Mouse (Mus musculus) kidney, embryonic 16.5 days (tissue): Measurements from ENCODE around the gene L3mbtl2. TPM values are rescaled to one million over a fixed set of nuclear protein-coding genes. Genes with fewer than 3 reads are reported as not detected.

Source experiments
- ATAC-seq: fragments of 200-750 bp; cut with Nextera tagmentation; 2 replicates; pipeline ENCODE4 v1.8.0; 2017; ENCODE audit warnings: moderate TSS enrichment; ENCODE audit not compliant: low FRiP score, low TSS enrichment
- H3K27ac ChIP-seq: fragments of 300-500 bp; sonication (generic); 2 replicates; pipeline ENCODE4 v1.5.1; 2014; ENCODE audit warnings: low read length
- H3K27me3 ChIP-seq: fragments of 300-500 bp; sonication (generic); 2 replicates; pipeline ENCODE4 v1.6.1; 2014; ENCODE audit warnings: low read length, control low read depth, mixed read lengths; ENCODE audit not compliant: insufficient read depth
- H3K36me3 ChIP-seq: fragments of 300-500 bp; sonication (generic); 2 replicates; pipeline ENCODE4 v1.6.1; 2014; ENCODE audit warnings: low read length, control low read depth, mixed read lengths; ENCODE audit not compliant: insufficient read depth
- H3K4me1 ChIP-seq: fragments of 300-500 bp; sonication (generic); 2 replicates; pipeline ENCODE4 v1.6.1; 2014; ENCODE audit warnings: low read length, control low read depth, mixed read lengths; ENCODE audit not compliant: insufficient read depth
- H3K4me2 ChIP-seq: fragments of 300-500 bp; sonication (generic); replicated peaks from 2 replicates; pipeline ENCODE4 v1.6.1; 2014; ENCODE audit warnings: low read depth, low read length
- H3K4me3 ChIP-seq: fragments of 300-500 bp; sonication (generic); 2 replicates; pipeline ENCODE4 v1.5.1; 2014; ENCODE audit warnings: mild to moderate bottlenecking, low read length
- H3K9ac ChIP-seq: fragments of 300-500 bp; sonication (generic); replicated peaks from 2 replicates; pipeline ENCODE4 v1.6.1; 2014; ENCODE audit warnings: low read length
- H3K9me3 ChIP-seq: fragments of 300-500 bp; sonication (generic); 2 replicates; pipeline ENCODE4 v1.6.1; 2016; ENCODE audit warnings: low read length, control low read depth
- WGBS: fragments of 180-500 bp; shearing (Covaris S2); extraction: QIAGEN DNeasy Blood & Tissue Kit; methylation state at CpG from one replicate; pipeline ENCODE4 v1.1.7; 2014; 5-methylcytosine and 5-hydroxymethylcytosine counted together
- polyA plus RNA-seq: library from polyadenylated mRNA; unstranded; fragments of >200 nt; fragmentation: Nextera tagmentation; extraction: Ambion mirVana; gene quantifications from 2 replicates; pipeline ENCODE4 v1.2.1, GENCODE M21; 2015

L3mbtl2 gene
- polyA plus RNA-seq, 1 experiment from 2014 or later = 26.2 TPM

DNA sequence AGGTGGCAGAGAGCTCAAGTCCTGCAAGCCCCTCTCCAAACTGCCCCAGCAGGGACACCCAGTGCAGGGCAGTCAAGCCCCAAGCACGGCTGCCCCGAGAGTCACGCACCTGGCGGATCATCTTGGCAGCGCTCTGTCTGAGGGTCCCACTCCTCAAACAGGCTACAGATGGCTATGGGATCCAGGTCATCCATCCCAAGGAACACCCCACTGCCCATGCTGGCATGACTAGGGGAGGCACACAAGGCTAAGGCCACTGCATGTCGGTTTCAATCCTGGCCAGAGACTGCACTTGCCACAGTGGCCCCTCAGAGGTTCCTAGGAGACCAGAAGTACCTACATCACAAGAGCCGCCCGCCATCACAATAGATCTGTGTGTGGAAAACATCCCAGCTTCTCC lies 62.3 kb downstream of the L3mbtl2 start:
- ATAC-seq = no peak
- WGBS = 97% methylated on average over 8 of the region's 8 CpGs
- peaks cover 15% of the 10 kb centered on the region for H3K4me1 ChIP-seq
- H3K9ac ChIP-seq = no peak overlapping the region
- H3K27ac ChIP-seq = no peak overlapping the region
- peaks cover 28% of the 10 kb centered on the region for H3K36me3 ChIP-seq
- no peak overlapping the region for H3K4me2 ChIP-seq
- H3K27me3 ChIP-seq = no peaks in the 10 kb centered on the region
- H3K9me3 ChIP-seq = no peaks in the 10 kb centered on the region
- H3K4me3 ChIP-seq = no peak overlapping the region

DNA sequence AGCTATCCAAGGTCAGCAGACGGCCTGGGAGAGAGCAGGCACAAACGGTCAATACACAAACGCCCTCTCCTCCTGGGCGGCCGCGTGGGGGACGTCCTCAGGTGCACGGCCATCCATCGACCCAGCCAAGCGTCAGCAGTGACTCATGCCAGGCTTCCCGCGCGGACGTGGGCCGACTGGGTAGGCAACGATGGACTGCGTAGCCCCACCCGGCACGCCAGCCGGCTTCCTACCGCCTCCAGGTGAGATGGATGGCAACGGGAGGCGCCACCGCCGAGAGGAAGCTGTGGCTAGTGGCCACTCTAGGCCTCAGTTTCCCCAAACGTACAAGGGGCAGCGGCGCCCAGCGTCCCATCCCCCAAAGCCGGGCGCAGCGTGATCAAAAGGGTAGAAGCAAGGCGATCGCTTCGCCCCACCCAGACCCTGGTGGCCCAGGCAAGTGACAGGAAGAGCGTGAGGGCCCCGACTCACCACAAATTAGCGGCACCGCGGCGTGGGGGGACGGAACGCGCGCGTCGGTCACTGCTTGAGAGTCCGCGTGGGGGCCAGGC lies 65.6 kb downstream of the L3mbtl2 start:
- Histone ChIP-seq H3K4me1 (peaks cover 15% of the 10 kb centered on the region), H3K4me2 (peak overlapping the region; percentile 78), H3K27ac (peak overlapping the region; percentile 60), H3K9ac (peak overlapping the region; percentile 89), H3K9me3 (no peaks in the 10 kb centered on the region), H3K4me3 (peak overlapping the region; percentile 97), H3K27me3 (no peaks in the 10 kb centered on the region), H3K36me3 (peaks cover 1% of the 10 kb centered on the region; the same call in 1 of the 2 replicates)
- under 1% methylated on average over 49 of the region's 49 CpGs for WGBS
- peak; percentile 46 for ATAC-seq

DNA sequence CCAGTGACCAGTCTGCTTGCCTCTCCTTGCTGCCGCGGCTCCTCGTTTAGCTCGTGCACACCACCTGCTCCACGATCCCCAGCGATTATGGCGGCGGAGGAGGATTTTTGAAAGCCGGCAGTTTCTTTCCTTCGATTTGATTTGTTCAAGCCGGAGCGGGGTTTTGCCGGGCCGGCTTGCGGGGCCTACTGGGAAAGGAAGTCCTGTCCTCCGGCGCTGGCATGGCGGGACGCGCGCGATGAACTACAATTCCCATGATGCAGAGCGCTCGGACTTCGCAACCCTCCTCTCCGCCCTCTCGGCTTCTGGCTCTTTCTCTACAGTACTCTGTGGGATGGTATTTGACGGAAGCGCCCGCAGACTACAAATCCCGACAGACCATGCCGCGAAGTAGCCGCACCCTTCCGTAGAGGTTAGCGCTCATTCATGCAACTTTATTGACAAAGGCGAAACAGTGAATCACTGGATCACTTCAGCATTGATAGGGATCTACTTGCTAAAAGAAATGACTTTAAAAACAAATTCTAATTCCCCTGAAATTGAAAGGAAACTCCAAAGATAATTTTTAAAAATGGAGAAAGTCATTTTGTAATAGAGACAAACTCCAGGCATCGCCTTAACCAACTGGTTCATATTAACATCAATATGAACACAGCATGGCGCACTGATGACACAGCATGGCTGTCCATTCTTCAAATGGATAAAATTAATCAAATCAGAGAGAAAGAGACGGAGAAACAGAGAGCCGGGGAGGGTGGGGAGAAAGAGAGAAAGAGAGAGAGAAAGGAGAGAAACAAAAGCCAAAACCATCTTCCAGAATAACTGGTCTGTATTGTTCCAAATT lies 66.3 kb downstream of the L3mbtl2 start:
- peak overlapping the region; percentile 78 for H3K4me2 ChIP-seq
- H3K9me3 ChIP-seq = no peaks in the 10 kb centered on the region
- ATAC-seq = peak; percentile 99
- H3K27ac ChIP-seq = peak overlapping the region; percentile 60
- H3K4me1 ChIP-seq = peaks cover 15% of the 10 kb centered on the region
- WGBS = 5% methylated on average over 41 of the region's 41 CpGs
- H3K4me3 ChIP-seq = peak overlapping the region; percentile 97
- no peaks in the 10 kb centered on the region for H3K27me3 ChIP-seq
- H3K9ac ChIP-seq = peak overlapping the region; percentile 89
- H3K36me3 ChIP-seq = no peaks in the 10 kb centered on the region

DNA sequence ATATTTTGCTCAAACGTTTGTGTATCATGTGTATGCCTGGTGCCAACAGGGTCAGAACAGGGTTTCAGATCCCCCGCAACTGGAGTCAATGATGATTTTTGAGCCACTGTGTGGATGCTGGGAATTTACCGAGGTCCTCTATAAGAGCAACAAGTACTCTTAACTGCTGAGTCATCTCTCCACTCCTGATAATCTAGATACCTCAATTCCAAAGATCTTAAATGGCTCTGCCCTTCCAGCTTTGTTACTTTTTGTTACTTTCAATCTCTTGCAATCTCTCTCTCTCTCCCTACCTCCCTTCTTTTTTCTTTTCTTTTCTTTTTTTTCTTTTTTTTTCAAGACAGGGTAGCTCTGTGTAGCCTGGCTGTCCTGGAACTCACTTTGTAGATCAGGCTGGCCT lies 71.4 kb downstream of the L3mbtl2 start:
- no peaks in the 10 kb centered on the region for H3K36me3 ChIP-seq
- no peak for ATAC-seq
- 56% methylated on average over 3 of the region's 3 CpGs for WGBS
- H3K9ac ChIP-seq = no peak overlapping the region
- H3K27me3 ChIP-seq = no peaks in the 10 kb centered on the region
- no peak overlapping the region for H3K4me2 ChIP-seq
- H3K27ac ChIP-seq = no peak overlapping the region
- no peaks in the 10 kb centered on the region for H3K9me3 ChIP-seq
- H3K4me1 ChIP-seq = no peaks in the 10 kb centered on the region
- H3K4me3 ChIP-seq = no peak overlapping the region

Other genes starting within 250 kb of the L3mbtl2 start
- gene Rbx1, start 197.6 kb upstream of the L3mbtl2 start, polyA plus RNA-seq = 423 and 428 TPM in 2 replicates
- gene Ep300, start 78.5 kb upstream of the L3mbtl2 start, polyA plus RNA-seq = 15.2 and 20.9 TPM in 2 replicates
- 4.8 and 5.5 TPM in 2 replicates for gene Chadl, start 33.4 kb downstream of the L3mbtl2 start, polyA plus RNA-seq
- 35.1 and 40.3 TPM in 2 replicates for gene Zc3h7b, start 81.2 kb downstream of the L3mbtl2 start, polyA plus RNA-seq
- 101 and 109 TPM in 2 replicates for gene Rangap1, start 81.6 kb downstream of the L3mbtl2 start, polyA plus RNA-seq
- 25.7 and 28.9 TPM in 2 replicates for gene Tef, start 138.5 kb downstream of the L3mbtl2 start, polyA plus RNA-seq
- 29.6 and 32.6 TPM in 2 replicates for gene Tob2, start 194.9 kb downstream of the L3mbtl2 start, polyA plus RNA-seq
- 167 and 172 TPM in 2 replicates for gene Phf5a, start 208.0 kb downstream of the L3mbtl2 start, polyA plus RNA-seq
- gene Aco2, start 208.4 kb downstream of the L3mbtl2 start, polyA plus RNA-seq = 281 and 293 TPM in 2 replicates